ENCODE assay signal across 18 mouse cellular contexts in the genomic region with DNA sequence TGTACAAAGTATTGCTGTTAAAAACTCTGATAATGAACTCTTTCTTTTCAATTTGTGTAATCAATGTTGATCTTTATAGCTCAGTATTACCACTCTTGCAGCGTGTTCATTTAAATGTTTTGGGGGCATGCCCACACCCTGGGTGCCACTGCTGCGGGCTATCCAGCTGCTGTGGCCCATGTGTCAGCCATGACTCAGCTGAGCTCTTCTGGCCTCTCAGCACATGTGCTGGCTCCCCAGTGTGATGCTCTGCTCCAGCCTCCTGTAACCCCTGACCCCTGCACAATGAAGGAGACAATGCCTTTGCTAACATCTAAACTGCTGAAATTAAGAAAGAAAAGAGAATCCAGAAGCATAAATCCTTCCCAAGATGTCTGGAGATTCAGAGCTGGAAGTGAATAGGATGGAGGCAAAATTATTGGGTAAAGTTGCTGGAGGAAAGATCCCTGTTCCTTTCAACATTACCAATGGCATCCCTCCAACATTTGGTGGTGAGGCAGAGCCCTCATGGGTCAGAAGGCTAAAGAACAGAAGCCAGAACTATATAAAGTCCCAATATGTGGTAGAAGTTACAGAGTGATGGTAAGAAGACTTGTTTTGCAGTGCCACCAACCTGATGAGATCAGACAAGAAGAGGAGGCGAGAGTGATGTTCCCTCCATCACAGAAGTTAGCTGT. TPM values are rescaled to one million over a fixed set of nuclear protein-coding genes. Genes with fewer than 3 reads are reported as not detected.
"Had no signal": no experiment of that assay in that cellular context is flagged by ENCODE, and none has a peak within 500 bp of the region (broad histone marks: within the 10 kb centered on the region; RNA-seq: fewer than 3 reads in every experiment).

No protein-coding gene starts in this region.

- H3K4me1 ChIP-seq: limb, embryonic 13.5 days; lung, embryonic 15.5 days; midbrain, embryonic 12.5 days; stomach, embryonic 15.5 days had no signal

- H3K9me3 ChIP-seq: limb, embryonic 13.5 days; lung, embryonic 15.5 days; midbrain, embryonic 12.5 days; stomach, embryonic 15.5 days had no signal

- H3K4me3 ChIP-seq: layer of hippocampus, adult 2 months; limb, embryonic 13.5 days; lung, embryonic 15.5 days; midbrain, embryonic 12.5 days; stomach, embryonic 15.5 days had no signal

- H3K9ac ChIP-seq: limb, embryonic 13.5 days; lung, embryonic 15.5 days; midbrain, embryonic 12.5 days; stomach, embryonic 15.5 days had no signal

- H3K27ac ChIP-seq: kidney, postnatal 0 days; layer of hippocampus, adult 2 months; limb, embryonic 13.5 days; lung, embryonic 15.5 days; midbrain, embryonic 12.5 days; stomach, embryonic 15.5 days had no signal

- H3K27me3 ChIP-seq: limb, embryonic 13.5 days; lung, embryonic 15.5 days; midbrain, embryonic 12.5 days; stomach, embryonic 15.5 days had no signal

- ATAC-seq: midbrain, embryonic 16.5 days had no signal

- H3K36me3 ChIP-seq: limb, embryonic 13.5 days; lung, embryonic 15.5 days; midbrain, embryonic 12.5 days; stomach, embryonic 15.5 days had no signal

- H3K4me2 ChIP-seq: limb, embryonic 13.5 days; lung, embryonic 15.5 days; midbrain, embryonic 12.5 days; stomach, embryonic 15.5 days had no signal

- DNase-seq: kidney, adult 9 months; kidney, postnatal 4 days; right cerebral cortex, postnatal 14 days; thymus, adult 2 months had no signal

RNA-seq across cellular contexts. Expression of a gene that starts 55.2 kb away (rescaled TPM):
- total RNA-seq: layer of hippocampus, adult 2 months; layer of hippocampus, postnatal 10 days; left cerebral cortex, postnatal 36 days; liver, adult 2 months; megakaryocyte-erythroid progenitor cell, adult 5-6 weeks had no signal
- polyA plus RNA-seq: kidney, postnatal 0 days; limb, embryonic 13.5 days; liver, adult 2 months; liver, embryonic 16.5 days; lung, embryonic 15.5 days; midbrain, embryonic 12.5 days; midbrain, embryonic 16.5 days; neural tube, embryonic 14.5 days; spleen, adult 2 months; stomach, embryonic 15.5 days; thymus, adult 2 months had no signal
